Mouse (Mus musculus) right cerebral cortex, adult 2 months (tissue): Measurements from ENCODE around the gene Raly.

ENCODE experiments used
- DNase-seq, 2 experiments: peaks; one replicate each; pipeline ENCODE4 v3.0.0; 2021 to 2022; ENCODE audit warnings: low spot score in 2 of 2

The Raly gene

DNA sequence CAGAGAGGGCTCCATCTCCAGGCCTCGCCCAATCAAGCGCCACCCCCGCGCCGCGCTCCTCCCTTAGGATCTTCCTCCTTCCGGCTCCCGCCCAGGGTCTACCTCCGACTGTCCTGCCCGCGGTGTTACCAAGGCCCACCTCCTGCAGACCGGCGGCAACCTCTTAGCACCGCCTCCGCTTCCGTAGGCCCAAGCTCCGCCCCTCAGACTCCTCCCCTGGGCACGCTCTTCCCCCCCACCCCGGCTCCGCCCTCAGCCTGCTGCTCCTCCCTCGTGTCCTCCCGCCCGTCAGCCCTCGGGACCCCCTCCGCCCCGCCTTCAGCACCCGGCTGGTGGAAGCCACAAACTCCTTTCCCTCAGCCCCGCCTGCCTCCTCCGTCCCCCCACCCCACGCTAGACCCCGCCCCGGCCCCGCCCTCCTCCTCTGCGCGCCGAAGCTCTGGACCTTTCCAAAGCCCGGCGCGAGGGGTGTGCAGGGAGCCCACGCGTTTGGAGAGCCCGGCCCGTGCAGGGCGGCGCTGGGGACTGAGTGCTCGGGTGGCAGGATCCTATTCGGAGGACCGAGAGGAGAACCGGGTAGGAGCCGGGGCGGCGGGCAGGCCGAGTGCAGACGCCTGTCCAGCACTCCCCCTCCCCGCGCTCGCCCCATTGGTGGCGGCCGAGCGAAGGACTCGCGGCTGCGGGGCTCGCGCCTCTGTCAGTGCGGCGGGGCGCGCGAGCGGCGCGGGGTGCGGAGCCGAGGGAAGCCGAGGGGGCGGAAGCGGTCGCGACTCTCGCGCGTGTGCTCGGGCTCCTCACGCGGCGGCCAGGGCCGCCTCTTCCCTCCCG lies at the start of gene Raly, which contains the start of gene a:
Gene Raly (plus strand): TSS at position 441 of the 828 bp plus-strand sequence.
Gene a (plus strand): TSS at position 747 of the 828 bp plus-strand sequence.
- peak; percentile 92 to 96 for DNase-seq

DNA sequence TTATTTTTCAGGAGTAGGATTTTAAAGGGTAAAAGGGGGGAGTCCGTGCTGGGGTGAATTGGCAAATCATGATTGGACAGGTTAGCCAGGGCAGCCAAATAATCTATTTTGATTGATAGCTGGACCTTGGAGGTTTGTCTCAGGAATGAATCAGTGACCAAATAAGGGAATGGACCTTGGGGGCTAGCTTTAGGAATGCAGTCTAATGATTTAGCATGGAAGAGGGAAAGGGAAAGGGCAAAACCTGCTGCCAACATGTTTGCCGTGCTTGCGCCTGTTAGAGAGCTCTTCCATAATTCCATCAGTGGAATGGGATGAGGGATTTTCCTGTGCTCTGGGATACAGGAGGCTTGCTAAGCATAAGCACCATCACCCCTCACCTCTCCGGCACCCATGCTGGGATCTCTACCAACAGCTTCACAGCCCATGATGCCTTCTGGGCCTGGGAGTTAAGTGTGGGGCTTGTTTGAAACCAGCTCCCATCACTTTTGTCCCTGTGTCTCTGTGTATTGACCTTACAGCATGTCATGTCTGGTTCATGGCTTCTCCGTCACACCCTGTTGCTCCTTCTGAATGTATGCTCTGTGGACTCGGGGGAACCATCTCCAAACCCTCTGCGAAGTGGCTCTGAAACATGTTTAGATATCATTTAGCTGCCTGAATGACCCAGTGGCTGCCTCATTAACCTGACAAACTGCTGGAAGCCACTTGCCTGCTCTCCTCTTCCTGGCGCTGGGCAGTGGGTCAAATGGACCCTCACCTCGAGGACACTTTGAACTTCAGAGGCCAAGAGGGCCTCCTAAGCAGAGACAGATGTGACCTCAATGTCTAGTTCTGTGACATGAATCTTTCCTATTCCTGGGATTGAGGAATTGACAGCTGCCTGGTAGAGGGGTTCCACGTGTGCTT lies 47.7 kb upstream of the Raly start:
- DNase-seq, result no peak

DNA sequence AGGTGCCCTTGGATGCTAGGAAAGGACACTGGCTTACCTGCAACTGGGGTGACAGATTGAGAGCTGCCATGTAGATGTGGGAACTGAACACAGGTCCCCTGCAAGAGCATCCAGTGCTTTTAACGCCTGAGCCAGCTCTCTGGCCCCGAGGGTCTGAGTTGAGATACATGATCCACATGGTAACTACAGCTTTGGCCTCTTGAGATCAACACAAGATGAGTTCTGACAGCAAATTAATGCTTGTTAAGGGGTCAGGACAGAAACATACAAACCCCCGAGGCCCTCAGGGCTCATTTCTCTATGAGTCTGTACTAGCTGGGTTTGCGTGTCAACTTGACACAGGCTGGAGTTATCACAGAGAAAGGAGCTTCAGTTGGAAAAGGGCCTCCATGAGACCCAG lies 47.0 kb upstream of the Raly start:
- no peak for DNase-seq

DNA sequence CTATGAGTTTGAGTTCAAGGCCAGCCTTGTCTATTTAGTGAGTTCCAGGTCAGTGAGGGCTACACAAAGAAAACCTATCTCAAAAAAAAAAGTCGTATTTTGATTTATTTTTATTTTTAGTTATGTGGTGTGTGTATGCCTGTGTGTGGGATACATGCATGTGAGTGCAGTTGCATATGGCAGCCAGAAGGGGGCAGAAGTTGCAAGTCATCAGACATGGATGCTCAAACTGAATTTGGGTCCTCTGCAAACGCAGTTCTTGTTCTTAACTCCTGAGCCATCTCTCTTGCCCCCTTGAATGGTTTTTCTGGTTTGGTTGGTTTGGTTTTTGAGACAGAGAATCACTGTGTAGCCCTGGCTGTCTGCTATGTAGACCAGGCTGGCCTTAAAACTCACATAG lies 42.5 kb upstream of the Raly start:
- no peak for DNase-seq

DNA sequence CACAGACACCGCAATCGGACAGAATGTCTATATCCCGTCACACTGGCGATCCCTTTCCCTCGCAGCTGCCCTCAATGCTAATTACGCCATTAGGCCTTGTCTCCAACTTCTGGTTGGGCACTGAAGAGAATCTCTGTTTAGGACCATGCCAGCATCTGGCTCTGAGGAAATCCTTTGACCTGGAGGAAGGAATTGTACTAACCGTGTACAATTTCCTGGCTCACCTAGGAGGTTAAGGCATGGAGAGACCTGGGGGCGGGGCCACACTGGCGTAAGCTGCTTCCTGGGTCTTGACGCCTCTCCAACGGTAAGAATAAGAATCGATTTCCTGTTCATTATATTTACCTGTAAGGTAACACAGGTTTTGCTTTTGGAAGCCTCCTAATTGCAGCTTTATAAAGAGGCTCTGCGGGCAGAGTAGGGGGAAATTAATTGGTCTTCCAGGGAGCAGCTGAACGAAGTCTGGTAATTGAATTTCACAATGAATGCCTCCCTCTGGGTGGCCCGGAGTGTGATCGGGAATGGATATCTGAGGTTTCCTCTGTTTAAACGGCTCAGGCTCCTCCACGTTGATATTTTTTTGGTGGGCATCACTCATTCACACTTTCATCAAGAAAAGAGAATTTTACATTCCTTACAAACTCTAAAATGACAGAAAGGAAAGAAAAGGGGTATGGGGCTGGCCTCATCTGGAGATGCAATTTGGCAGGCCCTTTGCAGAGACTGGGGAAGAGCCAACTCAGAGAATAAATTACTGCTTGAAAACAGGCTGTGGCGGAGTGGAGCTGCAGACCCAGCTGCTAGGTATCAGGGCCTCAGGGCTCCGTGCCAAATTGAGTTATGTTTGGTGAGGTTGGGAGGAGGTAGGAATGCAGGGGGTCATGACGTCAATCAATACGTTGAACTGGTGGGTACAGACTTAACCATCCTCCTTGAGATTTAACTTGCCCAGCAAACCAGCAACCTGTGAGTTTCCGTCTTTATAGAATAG lies 41.6 kb upstream of the Raly start:
- no peak for DNase-seq

DNA sequence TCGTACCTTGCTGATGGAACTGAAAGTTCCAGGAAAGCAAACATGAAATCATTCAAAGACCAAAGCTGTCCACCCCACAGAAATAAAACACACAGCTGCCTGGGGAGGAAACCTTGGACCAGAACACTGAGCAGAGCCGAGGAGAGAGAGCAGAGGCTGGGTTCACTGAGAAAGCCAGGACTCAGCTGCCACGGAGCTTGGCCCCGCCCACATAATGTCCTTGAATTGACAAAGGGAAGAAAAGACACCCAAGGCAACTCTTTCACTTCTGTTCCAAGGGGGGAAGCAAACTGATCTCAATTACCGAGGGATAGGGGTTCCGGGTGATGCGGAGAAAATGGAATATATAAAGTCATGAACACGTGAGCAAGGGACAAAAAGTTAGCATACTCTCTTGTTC lies 39.0 kb upstream of the Raly start:
- no peak for DNase-seq

DNA sequence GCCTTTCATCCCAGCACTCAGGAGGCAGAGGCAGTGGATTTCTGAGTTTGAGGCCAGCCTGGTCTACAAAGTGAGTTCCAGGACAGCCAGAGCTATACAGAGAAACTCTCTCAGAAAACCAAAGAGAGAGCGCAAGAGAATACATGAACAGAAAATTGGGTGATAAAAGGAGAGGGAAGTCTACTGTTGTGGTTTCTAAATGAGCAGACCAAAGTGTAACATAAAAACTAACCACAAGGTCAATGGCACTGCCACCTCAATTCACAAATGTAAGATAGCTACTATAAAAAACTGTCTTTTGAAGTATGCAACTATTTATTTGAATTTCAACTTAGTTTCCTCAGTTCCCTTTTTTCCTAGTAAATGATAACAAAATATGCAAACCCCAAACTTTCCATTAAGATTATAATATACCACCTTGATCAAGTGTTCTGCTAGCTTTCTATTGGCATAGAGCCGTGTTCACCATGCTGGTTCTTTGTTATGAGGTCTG lies 36.8 kb upstream of the Raly start:
- no peak for DNase-seq

DNA sequence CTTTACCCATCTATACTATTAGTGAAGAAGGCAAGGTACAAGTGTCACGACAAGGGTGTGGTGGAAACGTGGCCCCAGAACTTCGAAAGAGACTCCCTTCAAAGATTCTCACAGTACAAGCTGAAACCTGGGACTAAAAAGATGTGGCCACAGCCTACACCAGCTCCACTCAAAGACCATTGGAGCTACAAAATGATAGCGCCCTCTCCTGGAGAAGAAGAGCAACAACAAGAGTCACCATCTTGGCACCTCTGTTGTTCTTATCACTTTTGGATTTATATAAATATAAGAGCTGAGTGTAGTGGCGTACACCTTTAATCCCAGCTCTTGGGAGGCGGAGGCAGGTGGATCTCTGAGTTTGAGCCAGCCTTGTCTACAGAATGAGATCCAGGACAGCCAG lies 35.1 kb upstream of the Raly start:
- no peak for DNase-seq

DNA sequence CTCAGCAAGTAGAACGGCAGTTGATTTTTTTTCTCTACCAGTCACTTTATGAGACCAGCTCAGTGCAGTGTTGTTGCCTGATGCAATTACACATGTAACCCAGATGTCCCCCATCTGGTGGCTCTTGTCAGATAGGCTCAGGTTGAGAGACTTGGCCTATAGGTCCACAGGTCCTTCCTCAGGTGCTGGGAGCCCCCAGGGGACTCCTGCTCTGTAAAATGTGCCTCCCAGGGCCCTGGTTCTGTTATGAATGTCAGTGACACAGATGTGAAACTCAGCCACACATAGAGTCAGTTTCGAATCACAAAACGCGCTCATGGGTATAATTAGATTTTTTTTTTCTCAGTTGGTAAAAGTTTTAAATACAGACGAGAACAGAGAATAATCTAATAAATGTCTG lies 33.2 kb upstream of the Raly start:
- DNase-seq, result no peak

DNA sequence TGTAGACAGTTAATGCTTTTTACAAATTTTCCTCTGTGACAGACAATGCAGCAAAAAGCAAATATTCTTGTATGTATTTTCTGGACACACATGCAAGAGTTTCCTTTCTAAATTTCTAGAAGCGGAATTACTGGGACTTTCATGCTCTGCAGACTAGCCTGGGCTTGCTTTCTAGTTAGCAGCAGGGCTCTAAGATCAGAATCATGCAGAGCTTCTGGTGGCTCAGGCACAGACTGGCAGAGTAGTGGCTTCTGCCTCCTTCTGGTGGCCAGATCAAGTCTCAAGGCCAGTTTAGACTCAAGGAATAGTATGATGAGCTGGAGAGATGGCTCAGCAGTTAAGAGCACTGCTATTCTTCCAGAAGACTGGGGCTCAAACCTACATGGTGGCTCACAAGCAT lies 32.4 kb upstream of the Raly start:
- DNase-seq, result no peak

DNA sequence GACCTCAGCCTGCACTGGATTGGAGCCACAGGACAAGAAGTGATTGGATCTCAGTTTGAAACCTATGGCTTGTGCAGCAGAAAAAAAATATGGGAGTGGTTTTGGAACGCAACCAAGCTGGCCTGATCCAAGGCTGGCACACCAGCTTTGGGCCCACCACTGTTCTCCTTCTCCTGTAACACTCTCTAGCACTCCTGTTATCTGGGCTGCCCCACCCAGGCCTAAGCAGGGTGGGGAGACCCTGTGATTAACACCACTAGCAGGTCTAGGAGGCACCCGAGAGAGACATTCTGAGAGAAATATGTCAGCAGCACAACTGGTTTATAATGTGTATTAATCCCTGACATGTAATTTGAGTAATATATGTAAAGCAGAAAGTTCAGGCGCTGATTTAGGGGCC lies 27.7 kb upstream of the Raly start:
- DNase-seq, result no peak

DNA sequence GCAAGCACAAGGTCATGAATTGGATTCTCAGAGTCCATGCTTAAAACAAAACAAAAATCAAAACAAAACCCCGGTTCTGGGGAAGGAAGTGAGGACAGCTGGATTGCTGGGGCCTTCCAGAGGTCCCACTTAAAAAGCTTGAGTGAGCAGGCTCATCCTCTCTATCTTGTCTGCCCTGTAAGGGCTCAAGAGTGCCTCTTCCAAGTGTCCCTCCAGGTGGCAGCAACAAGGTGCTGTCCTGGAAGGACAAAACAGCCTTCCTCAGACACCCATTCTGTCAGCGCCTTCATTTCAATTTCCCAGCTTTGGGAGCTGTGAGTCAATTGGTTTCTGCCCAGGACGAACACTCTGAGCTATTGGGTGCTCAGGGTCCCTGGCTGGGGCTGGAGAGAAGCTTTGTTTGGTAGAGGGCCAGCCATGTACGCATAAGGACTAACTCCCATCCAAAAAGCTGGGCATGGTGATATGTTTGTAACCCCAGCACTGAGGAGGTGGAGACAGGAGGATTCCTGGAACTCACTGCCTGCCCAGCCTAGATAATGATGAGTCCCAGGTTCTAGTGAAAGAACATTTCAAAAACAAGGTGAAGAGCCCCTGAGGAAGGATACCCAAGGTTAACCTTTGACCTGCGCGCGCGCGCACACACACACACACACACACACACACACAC lies 25.9 kb upstream of the Raly start:
- DNase-seq, result no peak

DNA sequence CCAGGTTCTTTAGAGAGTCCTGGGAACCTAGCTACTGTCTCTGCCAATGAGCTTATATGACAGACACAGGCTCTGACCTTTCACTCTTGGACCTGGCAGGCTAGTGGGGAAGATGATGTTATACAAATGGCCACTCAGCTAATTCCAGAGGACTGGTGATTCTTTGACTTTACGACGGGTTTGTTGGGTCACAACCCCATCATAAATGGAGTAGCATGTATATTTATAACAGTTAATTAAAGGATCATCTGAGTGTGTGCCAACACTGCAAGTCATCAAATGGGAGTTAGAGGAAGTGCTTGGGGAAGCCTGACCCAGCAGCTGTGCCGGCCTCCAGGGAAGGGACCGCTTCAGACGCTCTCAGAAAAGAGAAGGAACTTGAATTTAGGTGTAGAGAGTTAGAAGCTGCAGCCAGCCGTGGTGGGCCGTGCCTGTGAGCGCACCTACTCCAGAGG lies 25.3 kb upstream of the Raly start:
- DNase-seq, result no peak

DNA sequence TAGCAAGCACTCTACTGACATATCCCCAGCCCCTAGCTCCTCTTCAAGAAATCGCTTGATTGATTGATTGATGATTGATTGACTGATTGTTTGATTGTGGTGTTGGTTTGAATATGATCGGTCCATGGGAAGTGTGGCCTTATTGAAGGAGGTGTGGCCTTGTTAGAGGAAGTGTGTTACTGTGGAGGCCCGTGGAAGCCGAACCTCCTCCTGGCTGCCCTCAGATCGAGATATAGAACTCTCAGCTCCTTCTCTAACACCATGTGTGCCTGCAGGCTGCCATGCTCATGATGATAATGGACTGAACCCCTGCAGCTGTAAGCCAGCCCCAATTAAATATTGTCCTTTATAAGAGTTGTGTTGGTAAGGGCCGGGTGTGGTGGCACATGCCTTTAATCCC lies 23.8 kb upstream of the Raly start:
- no peak for DNase-seq

DNA sequence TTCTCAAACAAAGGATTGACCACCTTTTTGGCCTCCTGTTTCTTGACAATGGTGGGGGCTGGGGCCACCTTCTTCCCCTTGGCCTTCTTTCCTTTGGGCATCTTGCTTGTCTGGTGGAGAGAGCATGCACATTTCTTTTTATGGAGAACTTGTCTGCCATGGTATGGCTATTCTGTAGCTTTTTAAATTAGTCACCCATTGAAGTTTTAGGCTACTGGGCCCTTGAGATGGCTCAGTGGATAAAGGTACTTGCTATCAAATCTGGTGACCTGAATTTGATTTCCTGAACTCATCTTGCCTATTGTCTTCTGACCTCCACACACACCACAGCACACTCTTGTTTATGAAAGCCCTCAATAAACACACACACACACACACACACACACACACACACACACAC lies 21.0 kb upstream of the Raly start, which contains the start of gene Gm14214:
Gene Gm14214 (minus strand): TSS at position 101 of the 400 bp plus-strand sequence.
- DNase-seq, result no peak

DNA sequence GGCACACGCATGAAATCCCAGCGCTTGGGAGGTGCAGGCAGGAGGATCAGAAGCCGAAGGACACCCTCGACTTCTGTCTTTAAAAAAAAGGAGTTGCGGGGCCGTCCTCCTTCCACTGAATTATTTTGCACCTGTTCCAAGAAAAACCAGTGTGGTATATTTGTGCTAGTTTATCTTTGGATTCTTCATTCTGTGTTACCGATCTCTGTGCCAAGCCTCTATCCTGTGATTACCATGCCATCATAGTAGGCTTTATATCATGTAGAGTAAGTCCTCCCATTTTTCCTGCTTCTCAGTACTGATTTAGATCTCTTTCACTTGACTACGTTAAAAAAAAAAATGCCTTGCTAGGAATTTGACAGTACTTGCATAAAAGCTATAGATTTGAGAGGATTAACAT lies 19.3 kb upstream of the Raly start:
- DNase-seq, result no peak

DNA sequence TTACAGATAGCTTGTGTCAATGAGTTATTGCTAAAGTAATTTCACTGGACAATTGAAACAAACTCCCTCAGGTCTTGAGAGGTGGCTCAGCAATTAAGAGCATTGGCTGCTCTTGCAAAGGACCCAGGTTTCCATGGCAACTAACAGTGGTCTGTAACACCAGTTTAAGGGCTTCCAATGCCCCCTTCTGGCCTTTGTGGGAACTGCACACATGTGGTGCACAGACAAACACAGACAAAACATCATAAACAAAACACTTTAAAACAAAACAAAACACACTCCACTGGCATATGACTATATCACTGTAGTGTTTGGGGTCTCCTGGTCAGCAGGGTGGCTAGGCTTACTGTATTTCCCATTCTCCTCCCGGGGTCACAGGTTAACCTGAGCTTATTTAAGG lies 16.9 kb upstream of the Raly start:
- no peak for DNase-seq

DNA sequence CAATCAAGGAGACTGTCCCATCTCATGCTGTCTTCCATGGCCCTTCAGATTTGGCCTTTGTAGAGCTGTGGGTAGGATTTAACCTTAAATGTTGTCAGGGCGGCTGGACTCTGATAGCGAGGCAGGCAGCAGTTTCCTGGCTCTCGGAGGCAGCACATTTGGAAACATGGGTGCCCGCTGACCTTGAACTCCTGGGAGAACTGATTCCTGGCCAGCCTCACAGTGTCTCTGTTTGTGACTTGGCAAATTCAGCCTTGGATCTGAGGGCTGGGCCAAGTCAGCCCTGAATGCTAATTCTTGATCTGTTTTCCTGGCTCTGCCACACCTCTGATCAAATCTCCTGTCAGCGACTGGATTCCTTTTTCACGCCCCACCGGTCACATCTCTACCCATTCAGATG lies 14.4 kb upstream of the Raly start:
- no peak for DNase-seq

DNA sequence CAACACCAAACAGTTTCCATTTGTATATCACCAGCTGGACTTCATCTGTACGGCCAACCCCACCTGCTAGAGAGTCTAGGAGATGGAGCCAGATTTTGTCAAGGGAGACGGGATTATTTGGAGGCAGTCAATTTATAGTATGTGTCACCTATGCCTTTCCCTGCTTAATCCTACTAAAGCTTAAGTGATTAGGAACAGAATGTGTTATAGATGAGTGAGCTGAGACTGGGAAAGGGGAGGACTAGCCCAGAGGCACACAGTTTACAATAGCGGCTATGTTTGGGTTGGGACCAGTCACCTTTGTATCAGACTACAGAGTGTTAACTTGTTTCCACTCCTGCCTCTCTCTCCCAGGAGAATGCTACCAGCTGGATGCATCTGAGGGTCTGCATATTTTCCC lies 11.2 kb upstream of the Raly start:
- no peak for DNase-seq

DNA sequence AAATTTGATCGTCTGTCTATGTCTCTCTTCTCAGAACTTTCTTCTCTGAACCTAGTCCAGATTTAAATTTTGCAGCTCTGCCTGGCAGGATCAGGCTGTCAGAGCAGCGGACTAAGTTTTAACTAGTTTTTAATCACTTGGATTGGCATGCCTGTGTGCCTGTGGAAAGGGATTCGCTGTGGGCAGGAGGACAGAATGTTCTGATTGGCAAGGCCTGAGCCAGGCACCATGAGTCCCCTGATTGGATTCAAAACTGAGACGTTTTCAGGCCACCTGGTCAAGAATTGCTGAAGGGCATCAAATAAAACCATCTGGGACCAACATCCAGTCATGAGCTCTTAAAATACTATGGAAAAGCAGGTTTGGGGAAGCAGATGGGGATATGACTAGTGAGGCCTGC lies 8.5 kb upstream of the Raly start:
- DNase-seq, result no peak
